Mouse (Mus musculus) lung, adult 2 months (tissue): ENCODE measurements around the gene Olfr1170. TPM values are rescaled to one million over a fixed set of nuclear protein-coding genes. Genes with fewer than 3 reads are reported as not detected.

Experiments
- DNase-seq: peaks from one replicate; pipeline ENCODE4 v3.0.0; 2022
- H3K4me1 ChIP-seq: fragments of 200-500 bp; 2 replicates; pipeline ENCODE4 v1.6.1; 2011; ENCODE audit warnings: low read length; ENCODE audit not compliant: control insufficient read depth, insufficient read depth
- H3K4me3 ChIP-seq: fragments of 200-500 bp; replicated peaks from 2 replicates; pipeline ENCODE3; 2011; ENCODE audit warnings: low read depth, mild to moderate bottlenecking, control low read depth, low read length; ENCODE audit errors: extremely low read depth
- CTCF ChIP-seq: fragments of 200-500 bp; IDR thresholded peaks from 2 replicates; pipeline ENCODE4 v1.5.1; 2011; ENCODE audit warnings: mild to moderate bottlenecking, low read length, control low read depth; ENCODE audit not compliant: insufficient read depth
- POLR2A ChIP-seq: fragments of 200-500 bp; IDR thresholded peaks from 2 replicates; pipeline ENCODE4 v1.6.1; 2011; ENCODE audit warnings: low read depth, mild to moderate bottlenecking, control low read depth, low read length, borderline replicate concordance; ENCODE audit errors: extremely low read depth
- WGBS: fragments of 180-500 bp; shearing (Covaris S2); methylation state at CpG from one replicate; pipeline ENCODE4 v1.1.7; 2018; 5-methylcytosine and 5-hydroxymethylcytosine counted together
- polyA plus RNA-seq: library from polyadenylated mRNA; depleted of rRNA; stranded (reverse); fragments of >200 nt; gene quantifications from 2 replicates; pipeline ENCODE4 v1.2.3, GENCODE M21; 2012; rRNA removed

Olfr1170 gene
- not detected in 2 replicates for polyA plus RNA-seq

GRCm38 (mm10) chr2:88228234-88228633 lies at the start of gene Olfr1170:
TSS of gene Olfr1170 (minus strand) at chr2:88228334.
- H3K4me1 ChIP-seq, result no peaks in the 10 kb centered on the region
- 83% methylated on average over 1 of the region's 1 CpGs for WGBS
- no peak within 1 kb of the TSS for H3K4me3 ChIP-seq
- TF ChIP-seq POLR2A, result no peak
- TF ChIP-seq CTCF, result no peak
- DNase-seq, result no peak

- H3K4me1 ChIP-seq, result no peaks in the 10 kb centered on the region
- DNase-seq, result no peak
- no peak overlapping the region for H3K4me3 ChIP-seq
- 89% methylated on average over 1 of the region's 1 CpGs for WGBS
- TF ChIP-seq CTCF (no peak), POLR2A (no peak)
Measured at GRCm38 (mm10) chr2:88220784-88221183, 7.3 kb downstream of the Olfr1170 start.

DNA sequence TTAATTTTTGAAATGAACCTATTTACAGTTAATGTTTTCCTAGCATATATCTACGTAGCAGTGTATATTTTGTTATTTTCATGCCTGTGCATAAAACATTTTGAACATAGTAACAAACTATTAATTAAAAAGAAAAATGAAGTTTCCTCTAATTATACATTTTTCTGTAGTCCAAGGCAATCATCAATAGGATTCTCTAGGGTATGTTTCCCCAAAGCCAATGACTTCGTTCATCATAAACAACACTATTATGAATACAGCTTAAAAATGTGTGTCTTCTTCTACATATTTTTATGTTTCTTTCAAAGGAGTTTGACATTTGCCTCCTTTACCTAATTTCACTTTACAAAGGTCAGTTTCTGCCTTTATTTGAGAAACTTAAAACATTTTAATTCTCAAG lies 46.6 kb downstream of the Olfr1170 start, which contains the start of gene Olfr1168:
Gene Olfr1168, plus strand, starts transcription at position 301 of the 400 bp plus-strand sequence.
- no peak for DNase-seq
- H3K4me1 ChIP-seq, result no peaks in the 10 kb centered on the region
- no peak within 1 kb of the TSS for H3K4me3 ChIP-seq
- TF ChIP-seq CTCF (no peak), POLR2A (no peak)
- 64% methylated on average over 2 of the region's 2 CpGs for WGBS

Other genes starting within 250 kb of the Olfr1170 start
- gene Olfr1158, start 238.2 kb downstream of the Olfr1170 start, polyA plus RNA-seq, result not detected in 2 replicates
- not detected in 2 replicates for gene Olfr1160, start 220.1 kb downstream of the Olfr1170 start, polyA plus RNA-seq
- gene Olfr1161, start 205.6 kb downstream of the Olfr1170 start, polyA plus RNA-seq, result not detected in 2 replicates
- not detected in 2 replicates for gene Olfr73, start 190.6 kb downstream of the Olfr1170 start, polyA plus RNA-seq
- not detected in 2 replicates for gene Olfr1162, start 177.2 kb downstream of the Olfr1170 start, polyA plus RNA-seq
- not detected in 2 replicates for gene Olfr1163, start 156.5 kb downstream of the Olfr1170 start, polyA plus RNA-seq
- not detected in 2 replicates for gene Olfr1164, start 134.4 kb downstream of the Olfr1170 start, polyA plus RNA-seq
- gene Olfr1166, start 100.1 kb downstream of the Olfr1170 start, polyA plus RNA-seq, result not detected in 2 replicates
- gene Olfr1167, start 73.1 kb downstream of the Olfr1170 start, polyA plus RNA-seq, result not detected in 2 replicates
- not detected in 2 replicates for gene Olfr1168, start 46.5 kb downstream of the Olfr1170 start, polyA plus RNA-seq
- gene Olfr1173, start 51.5 kb upstream of the Olfr1170 start, polyA plus RNA-seq, result not detected in 2 replicates
- not detected in 2 replicates for gene Olfr1174-ps, start 86.8 kb upstream of the Olfr1170 start, polyA plus RNA-seq
- not detected in 2 replicates for gene Olfr1175-ps, start 98.9 kb upstream of the Olfr1170 start, polyA plus RNA-seq
- not detected in 2 replicates for gene Olfr1176, start 108.4 kb upstream of the Olfr1170 start, polyA plus RNA-seq
- not detected in 2 replicates for gene Olfr1177-ps, start 118.2 kb upstream of the Olfr1170 start, polyA plus RNA-seq
- not detected in 2 replicates for gene Olfr1178, start 158.7 kb upstream of the Olfr1170 start, polyA plus RNA-seq
- gene Olfr1179, start 178.1 kb upstream of the Olfr1170 start, polyA plus RNA-seq, result not detected in 2 replicates
- gene Olfr1180, start 190.8 kb upstream of the Olfr1170 start, polyA plus RNA-seq, result not detected in 2 replicates
- not detected in 2 replicates for gene Olfr1181, start 197.8 kb upstream of the Olfr1170 start, polyA plus RNA-seq
- not detected in 2 replicates for gene Gm13757, start 220.8 kb upstream of the Olfr1170 start, polyA plus RNA-seq
- gene Olfr1183, start 226.5 kb upstream of the Olfr1170 start, polyA plus RNA-seq, result not detected in 2 replicates